10 mouse cellular contexts compared by ENCODE assay signal in the genomic region with DNA sequence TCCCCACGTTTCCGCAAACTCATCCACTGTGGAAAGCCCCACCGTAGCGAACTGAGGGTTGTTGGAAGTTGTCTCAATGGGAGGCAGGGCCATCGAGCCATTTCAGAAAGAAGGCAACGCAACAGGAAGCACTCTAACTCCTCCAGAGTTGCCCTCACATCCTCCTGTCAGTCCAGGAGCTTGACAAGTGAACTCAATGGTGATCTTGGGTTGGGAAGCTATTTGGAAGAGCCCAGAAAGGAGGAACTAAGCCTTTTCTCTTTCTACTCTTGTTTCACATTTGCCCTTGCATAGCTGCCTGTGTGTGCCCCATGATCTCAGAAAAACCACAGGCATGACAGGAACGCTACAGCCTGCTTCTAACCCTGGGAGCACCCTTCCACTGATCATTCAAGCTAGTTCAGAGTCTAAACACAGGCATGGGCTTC. TPM values are rescaled to one million over a fixed set of nuclear protein-coding genes. Genes with fewer than 3 reads are reported as not detected.
DNase-seq lines count a peak whose midpoint lies in the region; ATAC-seq and TF ChIP-seq lines count a peak whose summit lies in the region.
"Had no signal": no experiment of that assay in that cellular context is flagged by ENCODE, and none has a peak within 500 bp of the region (broad histone marks: within the 10 kb centered on the region; RNA-seq: fewer than 3 reads in every experiment).

No protein-coding gene starts in this region.

- H3K4me3 ChIP-seq in gastrocnemius, adult 2 months = no peak overlapping the region
- H3K4me3 ChIP-seq in lung, embryonic 14.5 days (ENCODE audit: low read depth, low read length) = no peak overlapping the region

- H3K9ac ChIP-seq in lung, embryonic 14.5 days = no peak overlapping the region

- no peaks in the 10 kb centered on the region for H3K27me3 ChIP-seq in lung, embryonic 14.5 days (ENCODE audit: insufficient read depth, low read length)

- H3K36me3 ChIP-seq in lung, embryonic 14.5 days (ENCODE audit: insufficient read depth) = peaks cover 78% of the 10 kb centered on the region

- intact Hi-C loops in gastrocnemius, adult 2 months (cut with DNase I) = no loop called here

- no peak overlapping the region for H3K4me2 ChIP-seq in lung, embryonic 14.5 days

- ATAC-seq in lung, embryonic 14.5 days (ENCODE audit: insufficient read depth) = no peak
- ATAC-seq in hematopoietic stem cell, adult 5-6 weeks (replicated peaks in 1 of 2; ENCODE audit: insufficient read depth in 1 of 2, low FRiP score in 2 of 2, low TSS enrichment in 1 of 2, low read depth in 1 of 2, poor library complexity in 2 of 2, severe bottlenecking in 2 of 2) = peak; percentile 65 to 72
- ATAC-seq: activated CD4-positive, CD25-positive, alpha-beta regulatory T cell, adult 4 months had no signal

- H3K27ac ChIP-seq in gastrocnemius, adult 2 months = peak overlapping the region; percentile 99
- peak overlapping the region; percentile 28; the same call in 1 of the 2 replicates for H3K27ac ChIP-seq in lung, embryonic 14.5 days (ENCODE audit: low read depth)

- H3K9me3 ChIP-seq in lung, embryonic 14.5 days (ENCODE audit: low read depth, low read length) = no peaks in the 10 kb centered on the region

- 63% methylated on average over 7 of the region's 7 CpGs for WGBS in lung, embryonic 14.5 days

- no peak for TF ChIP-seq CTCF in gastrocnemius, adult 2 months (IDR thresholded peaks at IDR 0.05)
- TF ChIP-seq CTCF in lung, embryonic 14.5 days (IDR thresholded peaks at IDR 0.05; ENCODE audit: low read depth) = no peak

- DNase-seq in gastrocnemius, adult 2 months = no peak
- no peak for DNase-seq in gastrocnemius, adult 8-10 months (ENCODE audit: low spot score in 2 of 2)
- DNase-seq in lung, embryonic 14.5 days = no peak
- DNase-seq in lung, postnatal 25 days (ENCODE audit: low spot score) = no peak
- DNase-seq in lung, postnatal 10 days = peak; percentile 29
- no peak for DNase-seq in spleen, postnatal 4 days (ENCODE audit: low spot score in 2 of 2)
- no peak for DNase-seq in layer of hippocampus, adult 18-20 months (ENCODE audit: low spot score in 2 of 2)
- DNase-seq: cerebellum, adult 11-12 months had no signal

- peaks cover 20% of the 10 kb centered on the region for H3K4me1 ChIP-seq in lung, embryonic 14.5 days (ENCODE audit: insufficient read depth)

RNA-seq across cellular contexts. Expression of a gene that starts 14.6 kb away (rescaled TPM):
- total RNA-seq in gastrocnemius, adult 2 months (2021) = 10 to 100 TPM; 13.7 to 28.5 TPM
- 10 to 100 TPM; 12.7 to 17.4 (median 15.0) TPM for total RNA-seq in gastrocnemius, adult 8-10 months (2022)
- 40.3 and 49.4 TPM in 2 replicates for polyA plus RNA-seq in lung, embryonic 14.5 days (2014; fragmentation: Nextera tagmentation; extraction: Ambion mirVana)
- 1.4 and 7.3 TPM in 2 replicates for total RNA-seq in hematopoietic stem cell, adult 5-6 weeks (2017)
- 10 to 100 TPM; 19.2 to 20.5 TPM for total RNA-seq in layer of hippocampus, adult 18-20 months (2021)
- polyA plus RNA-seq: activated CD4-positive, CD25-positive, alpha-beta regulatory T cell, adult 4 months had no signal
